Mouse (Mus musculus): ENCODE measurements around the gene Man2a1. TPM values are rescaled to one million over a fixed set of nuclear protein-coding genes. Genes with fewer than 3 reads are reported as not detected.

Man2a1 gene
- 10 to 100 TPM; 25.7 to 29.0 TPM for polyA plus RNA-seq (2017; shearing (Covaris generic))

DNA sequence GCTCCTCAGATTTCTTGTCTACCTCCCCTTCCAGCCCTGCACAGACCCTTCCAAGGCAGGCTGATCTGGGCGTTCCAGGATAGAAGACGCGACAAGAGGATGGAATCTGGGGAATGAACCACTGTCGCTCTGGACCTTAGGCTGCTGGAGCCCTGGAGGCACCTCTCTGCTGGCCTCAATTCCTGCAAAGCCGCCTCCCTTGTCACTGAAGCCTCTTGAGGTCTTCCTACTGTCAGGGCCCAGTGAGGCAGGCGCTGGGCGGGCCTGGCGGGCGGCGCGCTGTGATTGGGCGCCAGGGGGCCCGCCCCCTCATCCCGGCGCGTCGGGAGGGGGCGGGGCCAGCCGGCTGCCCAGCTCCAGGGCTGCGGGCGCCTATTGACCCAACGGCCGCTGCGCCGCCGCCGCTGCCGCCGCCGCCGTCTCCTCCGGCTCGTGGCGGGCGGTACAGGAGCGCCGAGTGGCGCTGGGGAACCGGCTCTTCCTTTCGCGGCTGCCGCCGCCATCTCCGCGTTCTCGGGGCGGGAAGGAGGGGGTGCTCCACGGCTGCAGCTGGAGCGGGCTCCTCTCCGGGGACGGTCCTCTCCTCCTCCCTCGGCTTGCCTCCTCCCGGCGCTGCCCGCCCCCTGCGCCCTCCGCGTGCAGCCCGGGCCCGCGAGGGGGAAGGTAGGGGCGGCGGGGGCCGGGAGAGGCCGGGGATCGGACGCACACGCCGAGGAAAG is at the start of gene Man2a1:
Gene Man2a1, plus strand, starts transcription at position 365 of the 719 bp plus-strand sequence.

Other genes starting within 250 kb of the Man2a1 start
- gene 4930583I09Rik, start 235.3 kb downstream of the Man2a1 start, polyA plus RNA-seq (2017; shearing (Covaris generic)) = under 1 TPM; 0.52 to 0.62 TPM